Mouse (Mus musculus): ENCODE measurements around the gene Cd72. TPM values are rescaled to one million over a fixed set of nuclear protein-coding genes. Genes with fewer than 3 reads are reported as not detected.
A peak's percentile ranks its signal among the peaks of the same experiment; 100 is the strongest.

Gene Cd72
- total and polyA plus RNA-seq, 2 experiments: 3.6 to 4.9 TPM

DNA sequence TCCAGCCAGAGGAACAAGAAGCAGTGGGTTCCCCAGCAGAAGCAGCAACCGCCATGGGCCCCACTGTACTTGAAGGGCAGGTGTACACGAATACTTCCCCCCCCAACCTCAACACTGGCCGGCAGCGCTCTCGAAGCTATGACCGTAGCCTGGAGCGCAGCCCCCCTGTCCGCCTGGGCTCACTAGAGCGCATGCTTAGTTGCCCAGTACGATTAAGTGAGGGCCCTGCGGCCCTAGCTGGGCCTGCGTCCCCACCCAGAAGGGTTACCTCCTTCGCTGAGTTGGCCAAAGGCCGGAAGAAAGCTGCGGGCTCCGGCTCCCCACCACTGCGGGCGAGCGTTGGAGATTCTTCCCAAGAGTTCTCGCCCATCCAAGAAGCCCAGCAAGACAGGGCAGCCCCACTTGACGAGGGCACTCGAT, 38.3 kb downstream of the Cd72 start:
- Histone ChIP-seq H3K4me3 (ENCODE audit: insufficient read depth, low read depth, low read length) (no peak overlapping the region), H3K79me2 (ENCODE audit: control insufficient read depth, insufficient read depth, low read length) (peaks cover 9% of the 10 kb centered on the region; the same call in 1 of the 2 replicates), H3K9ac (ENCODE audit: low read depth, low read length) (no peak overlapping the region), H3K36me3 (ENCODE audit: control insufficient read depth, insufficient read depth, low read length) (peaks cover 2% of the 10 kb centered on the region), H3K4me1 (ENCODE audit: control insufficient read depth, insufficient read depth, low read length) (peaks cover 20% of the 10 kb centered on the region), H3K27me3 (ENCODE audit: control insufficient read depth, insufficient read depth, low read length) (no peaks in the 10 kb centered on the region), H3K27ac (replicated peaks; ENCODE audit: insufficient read depth, low read depth, low read length) (no peak overlapping the region)
- TF ChIP-seq POLR2A (IDR thresholded peaks at IDR 0.05; ENCODE audit: extremely low read depth, insufficient read depth, low read length): no peak
- no peak for TF ChIP-seq CTCF (IDR thresholded peaks at IDR 0.05; ENCODE audit: low read depth, low read length)
- 97% methylated on average over 22 of the region's 22 CpGs for WGBS
- DNase-seq (ENCODE audit: extremely low read depth, low read depth, low spot score): no peak

DNA sequence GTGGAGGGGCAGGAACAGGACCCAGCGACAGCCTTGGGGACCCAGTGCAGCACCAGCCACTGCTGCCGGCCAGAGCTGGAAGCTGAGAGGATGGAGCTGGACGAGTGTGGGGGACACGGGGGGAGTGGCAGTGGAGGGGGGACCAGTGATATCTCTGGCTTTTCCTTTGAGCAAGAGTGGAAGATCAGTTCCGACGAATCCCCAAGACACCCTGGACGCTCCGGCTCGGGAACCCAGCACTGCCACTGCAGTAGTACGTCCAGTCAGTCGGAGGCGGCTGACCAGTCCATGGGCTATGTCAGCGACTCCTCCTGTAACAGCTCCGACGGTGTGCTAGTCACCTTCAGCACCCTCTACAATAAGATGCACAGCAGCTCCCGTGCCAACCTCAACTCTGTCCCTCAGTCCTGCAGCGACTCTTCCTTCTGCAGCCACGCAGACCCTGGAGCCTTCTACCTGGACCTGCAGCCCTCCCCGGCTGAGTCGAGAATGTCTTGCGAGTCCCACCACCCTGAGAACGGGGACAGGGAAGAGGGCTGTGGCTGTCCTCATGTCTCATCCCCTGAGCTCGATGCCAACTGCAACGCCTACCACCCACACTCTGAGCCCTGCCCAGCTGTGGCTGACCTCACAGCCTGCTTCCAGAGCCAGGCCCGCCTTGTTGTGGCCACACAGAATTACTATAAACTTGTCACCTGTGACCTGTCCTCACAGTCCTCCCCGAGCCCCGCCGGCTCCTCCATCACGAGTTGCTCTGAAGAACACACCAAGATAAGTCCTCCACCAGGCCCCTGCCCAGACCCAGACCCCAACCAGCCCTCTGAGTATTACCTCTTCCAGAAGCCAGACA, 39.0 kb downstream of the Cd72 start:
- TF ChIP-seq POLR2A (IDR thresholded peaks at IDR 0.05; ENCODE audit: extremely low read depth, insufficient read depth, low read length): no peak
- TF ChIP-seq CTCF (IDR thresholded peaks at IDR 0.05; ENCODE audit: low read depth, low read length): no peak
- whole genome bisulfite sequencing: 81% methylated on average over 29 of the region's 29 CpGs
- H3K27ac ChIP-seq (replicated peaks; ENCODE audit: insufficient read depth, low read depth, low read length): no peak overlapping the region
- H3K79me2 ChIP-seq (ENCODE audit: control insufficient read depth, insufficient read depth, low read length): peaks cover 9% of the 10 kb centered on the region; the same call in 1 of the 2 replicates
- no peaks in the 10 kb centered on the region for H3K27me3 ChIP-seq (ENCODE audit: control insufficient read depth, insufficient read depth, low read length)
- H3K4me1 ChIP-seq (ENCODE audit: control insufficient read depth, insufficient read depth, low read length): peaks cover 20% of the 10 kb centered on the region
- H3K4me3 ChIP-seq (ENCODE audit: insufficient read depth, low read depth, low read length): no peak overlapping the region
- no peak for DNase-seq (ENCODE audit: extremely low read depth, low read depth, low spot score)
- peaks cover 2% of the 10 kb centered on the region for H3K36me3 ChIP-seq (ENCODE audit: control insufficient read depth, insufficient read depth, low read length)
- no peak overlapping the region for H3K9ac ChIP-seq (ENCODE audit: low read depth, low read length)

- 96% methylated on average over 14 of the region's 14 CpGs for WGBS
These were observed 39.7 kb downstream of the Cd72 start for GRCm38 (mm10) chr4:43414761-43415160.

GRCm38 (mm10) chr4:43407071-43407920, 47.1 kb downstream of the Cd72 start:
- H3K36me3 ChIP-seq (ENCODE audit: control insufficient read depth, insufficient read depth, low read length): no peaks in the 10 kb centered on the region
- peak overlapping the region; percentile 36; the same call in 1 of the 2 replicates for H3K27ac ChIP-seq (replicated peaks; ENCODE audit: insufficient read depth, low read depth, low read length)
- 79% methylated on average over 12 of the region's 12 CpGs for WGBS

More at GRCm38 (mm10) chr4:43414761-43415160, 39.7 kb downstream of the Cd72 start:
- Histone ChIP-seq H3K4me1 (ENCODE audit: control insufficient read depth, insufficient read depth, low read length) (peaks cover 15% of the 10 kb centered on the region), H3K9ac (ENCODE audit: low read depth, low read length) (no peak overlapping the region), H3K4me3 (ENCODE audit: insufficient read depth, low read depth, low read length) (no peak overlapping the region), H3K27me3 (ENCODE audit: control insufficient read depth, insufficient read depth, low read length) (no peaks in the 10 kb centered on the region), H3K79me2 (ENCODE audit: control insufficient read depth, insufficient read depth, low read length) (peaks cover 12% of the 10 kb centered on the region; the same call in 1 of the 2 replicates), H3K36me3 (ENCODE audit: control insufficient read depth, insufficient read depth, low read length) (peaks cover 2% of the 10 kb centered on the region), H3K27ac (replicated peaks; ENCODE audit: insufficient read depth, low read depth, low read length) (no peak overlapping the region)
- no peak for DNase-seq (ENCODE audit: extremely low read depth, low read depth, low spot score)
- TF ChIP-seq POLR2A (IDR thresholded peaks at IDR 0.05; ENCODE audit: extremely low read depth, insufficient read depth, low read length) (no peak), CTCF (IDR thresholded peaks at IDR 0.05; ENCODE audit: low read depth, low read length) (no peak)

GRCm38 (mm10) chr4:43406162-43406971, 48.1 kb downstream of the Cd72 start:
- DNase-seq (ENCODE audit: extremely low read depth, low read depth, low spot score): no peak
- peak; percentile 52 for TF ChIP-seq CTCF (IDR thresholded peaks at IDR 0.05; ENCODE audit: low read depth, low read length)
- 0 out of 2 replicates have a peak, but pooled peaks have one; percentile 24 for TF ChIP-seq POLR2A (IDR thresholded peaks at IDR 0.05; ENCODE audit: extremely low read depth, insufficient read depth, low read length)
- Histone ChIP-seq H3K9ac (ENCODE audit: low read depth, low read length) (peak overlapping the region; percentile 64), H3K27me3 (ENCODE audit: control insufficient read depth, insufficient read depth, low read length) (no peaks in the 10 kb centered on the region), H3K27ac (replicated peaks; ENCODE audit: insufficient read depth, low read depth, low read length) (peak overlapping the region; percentile 69), H3K4me1 (ENCODE audit: control insufficient read depth, insufficient read depth, low read length) (peaks cover 11% of the 10 kb centered on the region), H3K79me2 (ENCODE audit: control insufficient read depth, insufficient read depth, low read length) (peaks cover 28% of the 10 kb centered on the region; the same call in 1 of the 2 replicates), H3K36me3 (ENCODE audit: control insufficient read depth, insufficient read depth, low read length) (no peaks in the 10 kb centered on the region), H3K4me3 (ENCODE audit: insufficient read depth, low read depth, low read length) (peak overlapping the region; percentile 64)
- WGBS: 55% methylated on average over 28 of the region's 28 CpGs

More at GRCm38 (mm10) chr4:43407071-43407920, 47.1 kb downstream of the Cd72 start:
- H3K79me2 ChIP-seq (ENCODE audit: control insufficient read depth, insufficient read depth, low read length): peaks cover 29% of the 10 kb centered on the region; the same call in 1 of the 2 replicates
- no peak overlapping the region for H3K9ac ChIP-seq (ENCODE audit: low read depth, low read length)
- H3K4me3 ChIP-seq (ENCODE audit: insufficient read depth, low read depth, low read length): no peak overlapping the region
- no peak for TF ChIP-seq CTCF (IDR thresholded peaks at IDR 0.05; ENCODE audit: low read depth, low read length)
- TF ChIP-seq POLR2A (IDR thresholded peaks at IDR 0.05; ENCODE audit: extremely low read depth, insufficient read depth, low read length): no peak
- DNase-seq (ENCODE audit: extremely low read depth, low read depth, low spot score): no peak
- no peaks in the 10 kb centered on the region for H3K27me3 ChIP-seq (ENCODE audit: control insufficient read depth, insufficient read depth, low read length)
- peaks cover 6% of the 10 kb centered on the region for H3K4me1 ChIP-seq (ENCODE audit: control insufficient read depth, insufficient read depth, low read length)

Measured in liver, adult 2 months (tissue).